ENCODE assay signal across 15 mouse cellular contexts in genomic region chr5:121162285-121162684, GRCm38 (mm10).
"Had no signal": no experiment of that assay in that cellular context is flagged by ENCODE, and none has a peak within 500 bp of the region (broad histone marks: within the 10 kb centered on the region; RNA-seq: fewer than 3 reads in every experiment).

No protein-coding gene starts in this region.

- H3K4me2 ChIP-seq: limb, embryonic 12.5 days; liver, embryonic 13.5 days; lung, embryonic 15.5 days; midbrain, embryonic 11.5 days; stomach, embryonic 15.5 days had no signal

- H3K9ac ChIP-seq: limb, embryonic 12.5 days; liver, embryonic 13.5 days; liver, postnatal 0 days; lung, embryonic 15.5 days; stomach, embryonic 15.5 days had no signal

- H3K4me3 ChIP-seq: left cerebral cortex, adult 2 months; limb, embryonic 12.5 days; liver, embryonic 13.5 days; lung, embryonic 15.5 days; megakaryocyte, embryonic 14.5 days; stomach, embryonic 15.5 days had no signal

- H3K27me3 ChIP-seq: limb, embryonic 12.5 days; liver, embryonic 13.5 days; lung, embryonic 15.5 days; megakaryocyte, embryonic 14.5 days; stomach, embryonic 15.5 days had no signal

- H3K27ac ChIP-seq: left cerebral cortex, adult 2 months; limb, embryonic 12.5 days; liver, embryonic 13.5 days; lung, embryonic 15.5 days; macrophage; stomach, embryonic 15.5 days had no signal

- DNase-seq: liver; liver, embryonic 13.5 days; liver, postnatal 0 days; lung, postnatal 14 days; right cerebral cortex, postnatal 14 days; thymus, adult 2 months; thymus, postnatal 25 days had no signal

- H3K4me1 ChIP-seq: limb, embryonic 12.5 days; liver, embryonic 13.5 days; lung, embryonic 15.5 days; stomach, embryonic 15.5 days had no signal

- H3K9me3 ChIP-seq: limb, embryonic 12.5 days; liver, embryonic 13.5 days; lung, embryonic 15.5 days; megakaryocyte, embryonic 14.5 days; stomach, embryonic 15.5 days had no signal

- ATAC-seq: liver, postnatal 0 days; midbrain, embryonic 16.5 days had no signal
